Mouse (Mus musculus): ENCODE results near the gene Ppp1r18.

Ppp1r18 gene

GRCm38 (mm10) chr17:35870151-35870883 lies 4.9 kb downstream of the Ppp1r18 start:
- peak; percentile 69 to 89 for DNase-seq

- DNase-seq = peak in 1 of 2 experiments; percentile 41
These were observed 5.7 kb downstream of the Ppp1r18 start for GRCm38 (mm10) chr17:35870884-35871696.

GRCm38 (mm10) chr17:35873774-35874519 lies 8.6 kb downstream of the Ppp1r18 start:
- peak; percentile 88 to 89 for DNase-seq

- DNase-seq = peak; percentile 57 to 68
These were observed 9.3 kb downstream of the Ppp1r18 start for GRCm38 (mm10) chr17:35874721-35875120.

GRCm38 (mm10) chr17:35879245-35880057 lies 14.1 kb downstream of the Ppp1r18 start, which contains the start of gene Dhx16:
Gene Dhx16, plus strand, starts transcription at chr17:35879819.
- peak; percentile 97 to 98 for DNase-seq

DNA sequence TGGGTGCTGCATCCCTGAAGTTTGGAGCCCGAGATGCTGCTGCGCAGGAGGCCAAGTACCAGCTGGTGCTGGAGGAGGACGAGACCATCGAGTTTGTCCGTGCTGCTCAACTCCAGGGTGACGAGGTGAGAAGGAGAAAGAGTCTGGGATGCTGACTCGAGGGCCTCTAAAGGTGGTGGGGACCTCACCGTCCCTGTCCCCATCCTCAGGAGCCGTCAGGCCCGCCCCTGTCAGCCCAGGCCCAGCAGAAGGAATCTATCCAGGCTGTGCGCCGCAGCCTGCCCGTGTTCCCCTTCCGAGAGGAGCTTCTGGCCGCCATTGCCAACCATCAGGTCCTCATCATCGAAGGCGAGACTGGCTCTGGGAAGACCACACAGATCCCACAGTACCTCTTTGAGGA lies 17.5 kb downstream of the Ppp1r18 start:
- DNase-seq = no peak

GRCm38 (mm10) chr17:35883777-35884176 lies 18.4 kb downstream of the Ppp1r18 start:
- no peak for DNase-seq

DNA sequence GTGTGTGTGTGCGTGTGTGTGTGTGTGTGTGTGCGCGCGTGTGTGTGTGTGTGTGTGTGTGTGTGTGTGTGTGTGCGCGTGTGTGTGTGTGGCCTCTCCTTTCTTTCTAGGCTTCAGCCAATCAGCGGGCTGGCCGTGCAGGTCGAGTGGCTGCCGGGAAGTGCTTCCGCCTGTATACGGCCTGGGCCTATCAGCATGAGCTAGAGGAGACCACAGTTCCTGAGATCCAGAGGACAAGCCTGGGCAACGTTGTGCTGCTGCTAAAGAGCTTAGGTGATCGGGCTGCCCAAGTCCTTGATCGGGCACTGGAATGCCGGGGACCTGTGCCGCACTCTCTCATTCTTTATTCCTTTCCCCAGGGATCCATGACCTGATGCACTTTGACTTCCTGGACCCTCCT lies 22.3 kb downstream of the Ppp1r18 start:
- no peak for DNase-seq

DNA sequence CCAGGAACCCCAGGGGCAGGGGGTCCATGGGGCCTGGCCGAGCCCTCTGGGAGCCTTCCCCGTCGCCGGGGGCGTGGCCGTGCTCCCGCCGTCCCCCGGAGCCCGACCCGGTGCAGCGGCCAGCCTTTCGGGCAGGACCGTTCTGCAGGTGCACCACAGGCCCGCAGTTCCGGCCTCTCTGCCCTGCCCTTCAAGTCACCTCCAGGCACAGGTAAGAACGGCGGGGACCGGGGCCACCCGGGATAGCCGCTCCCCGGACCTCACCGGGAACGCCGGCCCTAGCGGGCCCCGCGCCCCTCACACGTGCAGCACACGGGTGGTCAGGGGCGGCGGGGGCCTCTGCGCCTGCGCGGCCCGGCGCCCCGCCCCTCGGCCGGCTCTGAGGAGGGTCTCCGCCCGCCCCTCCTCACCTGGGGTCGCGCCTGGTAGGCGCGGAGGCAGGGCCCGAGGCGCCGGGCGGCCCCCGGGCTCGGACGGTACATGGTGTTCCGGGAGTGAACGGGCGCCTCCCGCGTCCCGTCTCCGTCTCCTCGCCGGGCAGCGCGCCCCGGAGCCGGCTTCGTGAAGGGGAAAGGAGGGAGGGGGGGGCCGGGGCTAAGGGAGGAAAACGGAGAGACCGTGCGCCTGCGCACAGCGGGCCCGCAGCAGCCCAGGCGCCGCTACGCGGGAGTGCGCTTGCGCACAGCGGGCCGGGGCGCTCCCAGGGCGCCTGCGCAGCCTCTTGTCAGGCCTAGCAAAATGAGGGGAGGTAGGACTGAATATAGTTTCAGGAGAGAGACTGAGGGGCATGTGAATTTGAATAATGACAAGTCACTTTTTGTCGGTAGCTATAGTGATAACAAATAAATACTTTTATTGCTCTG lies 31.6 kb downstream of the Ppp1r18 start, which contains the start of gene 2310061I04Rik:
Gene 2310061I04Rik, minus strand, starts transcription at position 651 of the 863 bp plus-strand sequence.
- peak; percentile 90 to 95 for DNase-seq

DNA sequence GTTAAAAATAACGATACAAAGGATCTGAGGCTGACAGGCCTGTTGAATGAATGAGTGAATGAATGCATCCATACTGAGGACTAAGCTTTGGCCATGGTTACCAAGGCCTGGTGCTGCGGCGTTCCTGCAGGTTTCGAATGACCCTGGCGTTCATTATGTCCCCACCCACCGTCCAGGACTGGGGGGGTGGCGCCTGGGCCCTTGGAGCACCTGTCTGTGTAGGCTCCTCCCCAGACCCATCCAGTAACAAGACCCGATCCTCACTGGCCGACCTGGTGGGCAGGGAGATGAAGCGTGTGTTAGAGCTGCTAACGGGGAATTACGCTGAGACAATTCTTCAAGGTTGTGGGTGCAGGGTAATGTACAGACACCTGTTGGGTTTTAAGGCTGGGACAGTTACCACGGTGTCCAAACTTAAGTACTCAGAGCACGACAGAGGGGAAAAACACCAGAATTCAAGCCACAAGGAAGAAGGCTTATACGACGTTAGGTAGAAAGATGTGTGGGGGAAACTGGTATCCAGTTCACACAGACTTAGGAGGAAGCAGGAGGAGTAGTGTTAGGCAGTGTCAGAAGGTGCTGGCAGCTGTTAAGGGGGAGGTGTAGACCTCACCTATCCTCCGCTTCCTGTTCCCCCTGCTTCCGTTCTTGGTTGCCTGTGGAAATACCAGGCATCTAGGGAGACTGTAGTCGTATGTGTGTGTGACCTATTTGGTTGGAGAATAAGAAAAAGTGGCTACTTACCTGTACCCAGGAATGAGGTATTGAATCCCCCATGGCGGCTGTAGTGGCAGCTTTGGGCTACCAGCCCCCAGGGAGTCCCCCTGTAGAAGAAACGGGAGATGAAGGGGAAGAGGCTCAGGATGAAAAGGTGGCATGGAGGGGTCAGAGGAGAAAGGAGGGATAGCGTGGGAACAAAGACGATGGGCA lies 32.5 kb downstream of the Ppp1r18 start:
- no peak for DNase-seq

- DNase-seq = no peak
These were observed 35.2 kb downstream of the Ppp1r18 start for GRCm38 (mm10) chr17:35900636-35901035.

DNA sequence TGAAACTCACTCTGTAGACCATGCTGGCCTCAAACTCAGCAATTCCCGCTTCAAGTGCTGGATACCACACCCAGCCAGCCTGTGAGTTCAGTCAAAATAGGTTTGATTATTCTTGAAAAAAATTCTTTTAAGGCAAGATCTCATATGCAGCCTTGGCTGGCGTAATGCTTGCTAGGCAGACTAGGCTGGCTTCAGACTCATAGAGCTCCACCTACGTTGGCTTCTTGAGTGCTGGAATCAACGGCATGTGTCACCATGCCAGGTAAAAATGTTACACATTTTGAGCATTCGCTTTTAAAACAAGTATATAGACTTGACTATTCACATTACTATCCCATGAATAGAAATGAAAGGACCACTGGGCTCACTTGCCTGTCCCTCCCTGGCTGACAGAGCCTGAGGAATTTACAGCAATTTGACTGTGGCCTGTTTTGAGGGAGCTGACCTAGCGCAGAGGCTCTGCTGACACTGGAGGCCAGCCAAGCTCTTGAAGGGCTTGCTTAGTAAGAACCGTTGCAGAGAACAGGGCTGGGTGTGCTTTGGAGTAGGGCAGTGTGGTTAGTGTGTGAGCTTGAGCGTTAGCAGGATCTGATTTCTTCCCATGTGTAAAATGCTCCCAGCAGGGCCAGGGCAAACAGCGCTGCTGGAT lies 38.1 kb downstream of the Ppp1r18 start:
- DNase-seq = peak; percentile 79 to 88

- no peak for DNase-seq
These were observed 38.6 kb downstream of the Ppp1r18 start for GRCm38 (mm10) chr17:35903992-35904355.

DNA sequence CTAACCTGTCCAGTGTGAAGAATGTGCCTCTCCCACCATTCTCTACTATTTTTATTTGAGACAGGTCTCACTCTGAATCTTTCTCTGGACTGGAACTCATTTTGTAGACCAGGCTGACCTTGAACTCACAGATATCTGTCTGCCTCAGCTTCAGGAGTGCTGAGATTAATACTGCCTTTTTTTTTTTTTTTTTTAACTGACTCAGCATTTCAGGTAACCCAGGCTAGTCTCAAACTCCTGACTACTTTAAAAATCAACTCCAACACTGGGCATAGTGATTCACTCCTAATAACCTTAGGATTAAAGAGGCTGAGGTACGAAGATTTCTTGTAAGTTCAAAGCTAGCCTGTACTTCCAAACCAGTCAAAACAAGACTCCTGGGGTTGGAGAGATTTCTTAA lies 40.2 kb downstream of the Ppp1r18 start:
- DNase-seq = no peak

GRCm38 (mm10) chr17:35907609-35908008 lies 42.2 kb downstream of the Ppp1r18 start:
- no peak for DNase-seq

DNA sequence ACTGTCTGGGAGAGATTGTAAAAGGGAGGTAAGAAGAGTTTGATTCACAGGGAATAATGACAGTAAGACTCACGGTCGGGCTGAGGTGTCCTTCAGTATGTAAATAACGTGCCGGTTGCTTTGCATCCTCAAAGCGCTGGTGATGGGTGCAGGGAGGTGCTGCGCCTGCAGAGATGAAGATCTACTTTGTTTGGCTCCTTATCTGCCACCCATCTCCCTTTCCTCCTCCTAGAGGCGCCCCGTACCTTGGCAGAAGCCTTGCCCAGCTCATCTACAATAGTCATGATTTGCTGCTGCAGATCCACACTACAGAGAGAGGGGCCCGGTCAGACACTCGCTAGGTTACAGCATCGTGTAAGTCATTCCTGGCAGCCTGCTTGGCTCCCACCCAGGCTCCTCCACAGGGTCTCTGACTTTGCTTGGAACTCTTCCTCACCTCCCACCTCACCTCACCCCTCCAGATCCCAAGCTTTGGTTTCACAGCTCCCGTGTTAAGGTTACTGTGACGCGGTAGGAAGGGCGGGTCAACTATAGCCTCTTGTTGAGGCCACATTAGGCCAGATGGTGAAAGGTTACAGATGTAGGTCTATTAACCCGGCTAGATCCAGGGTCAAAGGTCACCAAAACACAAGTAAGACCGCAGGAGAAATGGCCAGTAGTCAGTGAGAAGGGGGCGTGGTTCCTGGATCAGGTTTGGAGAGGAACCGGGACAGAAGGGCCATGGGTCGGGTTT lies 44.0 kb downstream of the Ppp1r18 start:
- no peak for DNase-seq

DNA sequence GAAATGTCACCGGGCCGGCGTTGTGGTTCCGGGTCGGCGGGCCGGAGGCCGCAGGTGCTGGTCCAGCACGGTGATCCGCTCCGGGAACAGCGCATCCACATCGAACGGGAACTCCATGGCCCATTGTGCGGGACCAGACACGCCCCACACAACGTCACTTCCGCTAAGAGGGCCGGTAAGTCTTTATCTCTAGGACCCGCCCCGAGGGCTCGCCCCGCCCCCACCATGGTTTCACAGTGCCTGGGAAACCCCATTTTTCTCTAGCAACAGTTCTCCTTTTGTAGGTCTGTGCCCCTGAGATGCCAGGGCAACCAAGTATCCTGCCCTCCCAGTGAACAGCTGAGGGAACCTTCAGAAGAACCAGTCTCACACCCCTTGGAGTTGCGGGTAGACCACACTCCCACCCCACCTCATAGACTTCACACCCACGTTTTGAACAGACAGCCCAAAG lies 44.6 kb downstream of the Ppp1r18 start, which contains the start of gene Atat1:
Gene Atat1, minus strand, starts transcription at position 157 of the 451 bp plus-strand sequence.
- peak; percentile 98 to 99 for DNase-seq

GRCm38 (mm10) chr17:35914975-35915374 lies 49.6 kb downstream of the Ppp1r18 start:
- peak in 1 of 2 experiments; percentile 37 for DNase-seq

Measured in kidney, postnatal 25 days (tissue).